Mouse (Mus musculus): ENCODE measurements around the gene Capzb. TPM values are rescaled to one million over a fixed set of nuclear protein-coding genes. Genes with fewer than 3 reads are reported as not detected.

Gene Capzb
- total and polyA plus RNA-seq, 2 experiments from 2014 or later, result 108 to 309 TPM

DNA sequence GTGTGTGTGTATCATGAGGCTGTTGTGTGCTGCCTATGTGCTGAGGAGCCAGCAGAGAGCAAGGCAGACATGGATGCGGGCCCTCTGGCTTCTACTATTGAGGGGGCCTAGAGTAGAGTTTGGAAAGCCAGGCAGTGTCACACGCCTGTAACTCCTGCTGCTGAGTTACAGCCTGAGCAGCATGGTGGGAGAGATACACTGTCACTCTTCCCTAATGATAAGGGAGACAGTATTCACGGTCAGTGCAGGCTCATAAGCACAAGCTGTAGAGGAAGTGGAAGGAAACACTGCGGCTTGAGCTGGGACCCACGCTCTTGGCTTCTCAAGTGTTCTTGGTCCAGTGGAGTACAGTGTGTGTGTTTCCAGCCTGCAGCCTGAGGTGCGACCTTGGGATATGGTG lies 3.8 kb downstream of the Capzb start:
- Histone ChIP-seq H3K4me2 (ENCODE audit: low read depth, low read length, poor library complexity, severe bottlenecking) (no peak overlapping the region), H3K4me3 (ENCODE audit: low read depth, low read length) (no peak overlapping the region), H3K27ac (ENCODE audit: low read depth, low read length) (no peak overlapping the region), H3K4me1 (ENCODE audit: insufficient read depth, low read length) (peaks cover 13% of the 10 kb centered on the region), H3K36me3 (ENCODE audit: insufficient read depth, low read length) (0 out of 2 replicates have a peak, but pooled peaks cover 6% of the 10 kb centered on the region), H3K9ac (replicated peaks; ENCODE audit: low read length, poor library complexity, severe bottlenecking) (no peak overlapping the region), H3K9me3 (ENCODE audit: low read length) (no peaks in the 10 kb centered on the region), H3K27me3 (ENCODE audit: insufficient read depth, low read length) (no peaks in the 10 kb centered on the region)
- ATAC-seq (ENCODE audit: low FRiP score) (no peak), DNase-seq (ENCODE audit: low spot score) (no peak)
- WGBS, result 88% methylated on average over 6 of the region's 6 CpGs
- TF ChIP-seq CTCF (IDR thresholded peaks at IDR 0.05), result no peak

DNA sequence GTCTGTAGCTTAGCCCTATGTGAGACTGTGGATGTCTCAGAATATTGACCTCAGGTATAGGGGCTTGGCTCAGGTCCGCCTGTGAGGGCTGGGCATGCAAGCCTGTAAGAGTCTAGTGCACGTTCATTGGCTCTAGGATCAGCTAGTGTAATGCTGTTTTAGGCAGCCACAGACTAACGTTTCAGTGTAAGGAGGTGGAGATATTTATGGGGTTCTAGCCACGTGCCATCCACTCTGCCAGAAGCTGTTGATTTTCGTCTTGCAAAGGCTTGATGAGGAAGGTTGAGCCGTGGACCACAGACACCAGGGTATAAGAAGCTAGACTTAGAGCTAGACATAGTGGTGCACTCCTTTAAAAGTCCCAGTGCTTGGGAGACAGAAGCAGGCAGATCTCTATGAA lies 4.2 kb downstream of the Capzb start:
- ATAC-seq (ENCODE audit: low FRiP score), result no peak

GRCm38 (mm10) chr4:139197453-139197852 lies 4.8 kb downstream of the Capzb start:
- H3K36me3 ChIP-seq (ENCODE audit: insufficient read depth, low read length), result 0 out of 2 replicates have a peak, but pooled peaks cover 6% of the 10 kb centered on the region
- ATAC-seq (ENCODE audit: low FRiP score) (no peak), DNase-seq (ENCODE audit: low spot score) (no peak)
- no peak overlapping the region for H3K4me2 ChIP-seq (ENCODE audit: low read depth, low read length, poor library complexity, severe bottlenecking)
- H3K27me3 ChIP-seq (ENCODE audit: insufficient read depth, low read length), result no peaks in the 10 kb centered on the region
- H3K9me3 ChIP-seq (ENCODE audit: low read length), result no peaks in the 10 kb centered on the region
- TF ChIP-seq CTCF (IDR thresholded peaks at IDR 0.05), result no peak
- 78% methylated on average over 5 of the region's 5 CpGs for WGBS
- H3K9ac ChIP-seq (replicated peaks; ENCODE audit: low read length, poor library complexity, severe bottlenecking), result no peak overlapping the region
- H3K4me3 ChIP-seq (ENCODE audit: low read depth, low read length), result no peak overlapping the region
- no peak overlapping the region for H3K27ac ChIP-seq (ENCODE audit: low read depth, low read length)
- H3K4me1 ChIP-seq (ENCODE audit: insufficient read depth, low read length), result peaks cover 9% of the 10 kb centered on the region

More for the DNA sequence above, 4.2 kb downstream of the Capzb start:
- Histone ChIP-seq H3K4me2 (ENCODE audit: low read depth, low read length, poor library complexity, severe bottlenecking) (no peak overlapping the region), H3K27ac (ENCODE audit: low read depth, low read length) (no peak overlapping the region), H3K9me3 (ENCODE audit: low read length) (no peaks in the 10 kb centered on the region), H3K36me3 (ENCODE audit: insufficient read depth, low read length) (0 out of 2 replicates have a peak, but pooled peaks cover 6% of the 10 kb centered on the region), H3K4me3 (ENCODE audit: low read depth, low read length) (no peak overlapping the region), H3K4me1 (ENCODE audit: insufficient read depth, low read length) (peaks cover 9% of the 10 kb centered on the region), H3K9ac (replicated peaks; ENCODE audit: low read length, poor library complexity, severe bottlenecking) (no peak overlapping the region), H3K27me3 (ENCODE audit: insufficient read depth, low read length) (no peaks in the 10 kb centered on the region)
- DNase-seq (ENCODE audit: low spot score), result no peak
- no peak for TF ChIP-seq CTCF (IDR thresholded peaks at IDR 0.05)
- WGBS, result 92% methylated on average over 6 of the region's 6 CpGs

GRCm38 (mm10) chr4:139198004-139198689 lies 5.4 kb downstream of the Capzb start:
- H3K27me3 ChIP-seq (ENCODE audit: insufficient read depth, low read length), result no peaks in the 10 kb centered on the region
- 0 out of 2 replicates have a peak, but pooled peaks cover 6% of the 10 kb centered on the region for H3K36me3 ChIP-seq (ENCODE audit: insufficient read depth, low read length)
- no peak overlapping the region for H3K4me3 ChIP-seq (ENCODE audit: low read depth, low read length)
- peaks cover 9% of the 10 kb centered on the region for H3K4me1 ChIP-seq (ENCODE audit: insufficient read depth, low read length)
- WGBS, result 83% methylated on average over 9 of the region's 9 CpGs
- H3K9me3 ChIP-seq (ENCODE audit: low read length), result no peaks in the 10 kb centered on the region
- DNase-seq (ENCODE audit: low spot score), result peak; percentile 22
- no peak overlapping the region for H3K9ac ChIP-seq (replicated peaks; ENCODE audit: low read length, poor library complexity, severe bottlenecking)
- H3K27ac ChIP-seq (ENCODE audit: low read depth, low read length), result no peak overlapping the region
- no peak overlapping the region for H3K4me2 ChIP-seq (ENCODE audit: low read depth, low read length, poor library complexity, severe bottlenecking)
- no peak for TF ChIP-seq CTCF (IDR thresholded peaks at IDR 0.05)
- ATAC-seq (ENCODE audit: low FRiP score), result no peak

- no peak for TF ChIP-seq CTCF (IDR thresholded peaks at IDR 0.05)
- no peak overlapping the region for H3K9ac ChIP-seq (replicated peaks; ENCODE audit: low read length, poor library complexity, severe bottlenecking)
- H3K4me1 ChIP-seq (ENCODE audit: insufficient read depth, low read length), result peaks cover 4% of the 10 kb centered on the region
- 0 out of 2 replicates have a peak, but pooled peaks cover 6% of the 10 kb centered on the region for H3K36me3 ChIP-seq (ENCODE audit: insufficient read depth, low read length)
- ATAC-seq (ENCODE audit: low FRiP score) (no peak), DNase-seq (ENCODE audit: low spot score) (no peak)
- no peak overlapping the region for H3K4me2 ChIP-seq (ENCODE audit: low read depth, low read length, poor library complexity, severe bottlenecking)
- 87% methylated on average over 9 of the region's 9 CpGs for WGBS
- H3K27me3 ChIP-seq (ENCODE audit: insufficient read depth, low read length), result no peaks in the 10 kb centered on the region
- H3K4me3 ChIP-seq (ENCODE audit: low read depth, low read length), result no peak overlapping the region
- no peaks in the 10 kb centered on the region for H3K9me3 ChIP-seq (ENCODE audit: low read length)
- no peak overlapping the region for H3K27ac ChIP-seq (ENCODE audit: low read depth, low read length)
Observed at GRCm38 (mm10) chr4:139199126-139199525, 6.4 kb downstream of the Capzb start.

GRCm38 (mm10) chr4:139199703-139200340 lies 7.1 kb downstream of the Capzb start:
- H3K4me1 ChIP-seq (ENCODE audit: insufficient read depth, low read length), result no peaks in the 10 kb centered on the region
- no peak overlapping the region for H3K27ac ChIP-seq (ENCODE audit: low read depth, low read length)
- H3K4me2 ChIP-seq (ENCODE audit: low read depth, low read length, poor library complexity, severe bottlenecking), result no peak overlapping the region
- WGBS, result 98% methylated on average over 8 of the region's 8 CpGs
- no peak overlapping the region for H3K4me3 ChIP-seq (ENCODE audit: low read depth, low read length)
- TF ChIP-seq CTCF (IDR thresholded peaks at IDR 0.05), result no peak
- ATAC-seq (ENCODE audit: low FRiP score) (no peak), DNase-seq (ENCODE audit: low spot score) (no peak)
- 0 out of 2 replicates have a peak, but pooled peaks cover 6% of the 10 kb centered on the region for H3K36me3 ChIP-seq (ENCODE audit: insufficient read depth, low read length)
- no peak overlapping the region for H3K9ac ChIP-seq (replicated peaks; ENCODE audit: low read length, poor library complexity, severe bottlenecking)
- no peaks in the 10 kb centered on the region for H3K9me3 ChIP-seq (ENCODE audit: low read length)
- no peaks in the 10 kb centered on the region for H3K27me3 ChIP-seq (ENCODE audit: insufficient read depth, low read length)

All from midbrain, postnatal 0 days (tissue).